Mouse (Mus musculus) cerebellum, postnatal 4 days (tissue): Measurements from ENCODE around the gene Ache.
"Not testable (repeated sequence)": the region's sequence is repeated elsewhere in the genome, so short reads cannot be mapped to it uniquely, and the experiment has no call there.

Experiments
- DNase-seq, 2 experiments: peaks; one replicate each; pipeline ENCODE4 v3.0.0; 2022; ENCODE audit warnings: low spot score in 2 of 2, mixed read lengths in 1 of 2

Gene Ache

GRCm38 (mm10) chr5:137287032-137287952 lies at the start of gene Ache:
Gene Ache (plus strand): TSS chr5:137287519.
- DNase-seq, result peak; percentile 35 to 67

GRCm38 (mm10) chr5:137263897-137264720 lies 23.2 kb upstream of the Ache start:
- no peak for DNase-seq

DNA sequence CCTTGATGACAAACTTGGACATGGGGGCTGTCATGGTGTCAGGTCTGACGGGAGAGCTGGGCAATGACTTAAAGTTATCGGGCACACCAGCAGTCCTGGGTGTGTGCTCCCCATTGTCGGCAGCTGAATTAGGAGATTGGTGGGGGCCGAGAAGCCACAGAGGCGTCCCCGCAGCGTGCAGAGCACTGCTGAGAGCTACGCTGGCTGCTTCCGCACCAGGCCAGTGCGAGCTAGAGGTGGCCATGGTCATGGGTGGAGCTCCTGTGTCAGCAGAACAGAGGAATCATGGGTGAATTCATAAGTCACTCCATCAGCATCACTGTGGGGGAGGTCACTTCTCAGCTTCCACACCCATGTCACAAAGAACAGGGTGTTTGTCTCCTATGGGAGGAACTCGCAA lies 22.5 kb upstream of the Ache start:
- DNase-seq, result no peak

DNA sequence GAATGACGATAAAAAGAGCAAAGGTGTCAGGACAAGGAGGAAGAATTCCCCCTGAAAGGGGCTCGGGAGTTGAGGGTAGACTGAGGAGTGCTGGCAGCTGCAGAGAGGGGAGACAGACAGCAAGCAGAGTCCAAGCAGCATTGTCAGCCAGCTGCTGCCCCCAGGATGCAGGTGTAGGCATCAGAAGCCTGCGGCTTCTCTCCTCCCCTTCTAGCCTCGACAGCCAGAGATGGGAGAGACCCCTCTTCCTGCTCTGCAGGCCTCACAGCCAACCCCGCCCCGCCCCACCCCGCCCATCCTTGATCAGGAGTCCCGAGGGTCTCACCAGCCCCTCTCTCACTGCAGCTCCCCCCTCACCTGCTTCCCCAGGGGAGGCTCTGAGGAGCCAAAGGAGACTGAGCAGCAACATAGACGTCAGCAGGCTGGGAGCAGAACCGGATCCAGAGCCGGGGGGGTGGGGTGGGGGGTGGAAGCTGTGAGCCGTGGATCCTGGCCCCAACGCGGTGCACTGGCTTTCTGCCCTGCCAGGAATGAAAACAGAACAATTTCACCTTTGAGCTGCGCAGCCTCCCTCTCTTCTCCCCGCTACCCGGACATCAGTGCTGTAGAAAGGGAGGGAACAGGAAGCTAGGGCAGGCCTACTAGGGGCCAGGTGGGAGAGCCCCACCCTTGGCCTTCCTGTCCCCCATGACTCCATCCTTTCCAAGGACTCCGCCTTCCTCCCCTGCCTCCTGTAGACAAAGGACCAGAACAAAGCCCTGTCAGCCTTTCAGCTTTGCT lies 19.0 kb upstream of the Ache start:
- no peak for DNase-seq

- DNase-seq, result no peak
Observed at GRCm38 (mm10) chr5:137277360-137278342, 9.7 kb upstream of the Ache start.

- DNase-seq, result not testable (repeated sequence)
Observed at GRCm38 (mm10) chr5:137284411-137284810, 2.9 kb upstream of the Ache start.

DNA sequence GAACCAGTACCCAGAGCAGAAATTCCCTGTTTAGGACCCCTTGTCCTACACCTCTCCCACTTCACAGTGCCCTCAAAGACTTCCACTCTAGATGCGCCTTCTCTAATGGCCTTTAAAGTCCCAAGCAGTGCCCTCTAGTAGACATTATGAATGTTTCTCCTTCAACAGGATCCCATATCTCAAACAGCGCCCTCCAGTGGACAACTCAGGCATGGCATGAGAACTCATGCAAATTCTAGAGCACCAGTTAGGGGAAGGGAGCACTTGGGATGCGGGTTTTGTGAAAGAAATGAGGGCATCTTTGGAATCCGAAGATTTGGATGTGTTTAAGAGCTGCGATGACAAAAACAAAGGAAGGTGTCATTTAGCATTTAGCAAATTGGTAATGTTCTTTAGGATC lies 2.3 kb upstream of the Ache start:
- peak; percentile 39 to 57 for DNase-seq

GRCm38 (mm10) chr5:137285986-137286385 lies 1.3 kb upstream of the Ache start:
- no peak for DNase-seq

GRCm38 (mm10) chr5:137286655-137287031 lies 676 bp upstream of the Ache start:
- peak; percentile 86 to 93 for DNase-seq

- DNase-seq, result peak in 1 of 2 experiments; percentile 36
Observed at GRCm38 (mm10) chr5:137287953-137288743, 829 bp downstream of the Ache start.

GRCm38 (mm10) chr5:137288999-137289470 lies 1.7 kb downstream of the Ache start:
- DNase-seq, result peak; percentile 46 to 72

DNA sequence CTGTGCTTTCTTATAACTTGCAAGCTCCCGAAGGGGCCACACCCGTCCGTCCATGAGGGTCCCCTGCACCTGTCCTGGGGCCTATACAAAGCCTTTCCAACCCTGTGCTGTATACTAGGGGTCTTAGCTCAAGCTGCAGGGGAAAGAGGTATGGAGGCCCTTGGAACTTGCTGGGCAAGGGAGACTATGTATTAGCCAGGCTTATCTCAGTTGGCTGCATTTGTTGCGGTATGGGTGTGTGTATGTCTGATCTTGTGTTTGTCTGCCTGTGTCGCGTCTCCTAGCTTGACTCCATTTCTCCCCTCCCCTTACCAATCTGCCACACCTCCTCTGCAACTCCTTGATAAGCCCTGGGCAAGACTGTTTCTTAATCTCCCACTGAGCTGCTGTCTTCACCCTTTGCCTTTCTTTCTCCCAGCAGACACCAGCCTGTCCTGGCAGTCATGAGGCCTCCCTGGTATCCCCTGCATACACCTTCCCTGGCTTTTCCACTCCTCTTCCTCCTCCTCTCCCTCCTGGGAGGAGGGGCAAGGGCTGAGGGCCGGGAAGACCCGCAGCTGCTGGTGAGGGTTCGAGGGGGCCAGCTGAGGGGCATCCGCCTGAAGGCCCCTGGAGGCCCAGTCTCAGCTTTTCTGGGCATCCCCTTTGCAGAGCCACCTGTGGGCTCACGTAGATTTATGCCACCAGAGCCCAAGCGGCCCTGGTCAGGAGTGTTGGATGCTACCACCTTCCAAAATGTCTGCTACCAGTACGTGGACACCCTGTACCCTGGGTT lies 2.5 kb downstream of the Ache start:
- no peak for DNase-seq

DNA sequence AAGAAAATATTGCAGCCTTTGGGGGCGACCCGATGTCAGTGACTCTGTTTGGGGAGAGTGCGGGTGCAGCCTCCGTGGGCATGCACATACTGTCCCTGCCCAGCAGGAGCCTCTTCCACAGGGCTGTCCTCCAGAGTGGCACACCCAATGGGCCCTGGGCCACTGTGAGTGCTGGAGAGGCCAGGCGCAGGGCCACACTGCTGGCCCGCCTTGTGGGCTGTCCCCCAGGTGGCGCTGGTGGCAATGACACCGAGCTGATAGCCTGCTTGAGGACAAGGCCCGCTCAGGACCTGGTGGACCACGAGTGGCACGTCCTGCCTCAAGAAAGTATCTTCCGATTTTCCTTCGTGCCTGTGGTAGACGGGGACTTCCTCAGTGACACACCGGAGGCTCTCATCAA lies 3.4 kb downstream of the Ache start:
- no peak for DNase-seq

DNA sequence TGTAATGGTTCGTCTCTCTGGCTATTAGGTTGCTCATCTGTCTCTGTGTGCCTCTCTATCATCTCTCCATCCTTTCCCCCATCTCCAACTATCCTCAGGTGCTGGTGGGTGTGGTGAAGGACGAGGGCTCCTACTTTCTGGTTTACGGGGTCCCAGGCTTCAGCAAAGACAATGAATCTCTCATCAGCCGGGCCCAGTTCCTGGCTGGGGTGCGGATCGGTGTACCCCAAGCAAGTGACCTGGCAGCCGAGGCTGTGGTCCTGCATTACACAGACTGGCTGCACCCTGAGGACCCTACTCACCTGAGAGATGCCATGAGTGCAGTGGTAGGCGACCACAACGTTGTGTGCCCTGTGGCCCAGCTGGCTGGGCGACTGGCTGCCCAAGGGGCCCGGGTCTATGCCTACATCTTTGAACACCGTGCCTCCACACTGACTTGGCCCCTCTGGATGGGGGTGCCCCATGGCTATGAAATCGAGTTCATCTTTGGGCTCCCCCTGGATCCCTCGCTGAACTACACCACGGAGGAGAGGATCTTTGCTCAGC lies 4.1 kb downstream of the Ache start:
- DNase-seq, result no peak

- peak in 1 of 2 experiments; percentile 55 for DNase-seq
Observed at GRCm38 (mm10) chr5:137293282-137293681, 6.0 kb downstream of the Ache start.

DNA sequence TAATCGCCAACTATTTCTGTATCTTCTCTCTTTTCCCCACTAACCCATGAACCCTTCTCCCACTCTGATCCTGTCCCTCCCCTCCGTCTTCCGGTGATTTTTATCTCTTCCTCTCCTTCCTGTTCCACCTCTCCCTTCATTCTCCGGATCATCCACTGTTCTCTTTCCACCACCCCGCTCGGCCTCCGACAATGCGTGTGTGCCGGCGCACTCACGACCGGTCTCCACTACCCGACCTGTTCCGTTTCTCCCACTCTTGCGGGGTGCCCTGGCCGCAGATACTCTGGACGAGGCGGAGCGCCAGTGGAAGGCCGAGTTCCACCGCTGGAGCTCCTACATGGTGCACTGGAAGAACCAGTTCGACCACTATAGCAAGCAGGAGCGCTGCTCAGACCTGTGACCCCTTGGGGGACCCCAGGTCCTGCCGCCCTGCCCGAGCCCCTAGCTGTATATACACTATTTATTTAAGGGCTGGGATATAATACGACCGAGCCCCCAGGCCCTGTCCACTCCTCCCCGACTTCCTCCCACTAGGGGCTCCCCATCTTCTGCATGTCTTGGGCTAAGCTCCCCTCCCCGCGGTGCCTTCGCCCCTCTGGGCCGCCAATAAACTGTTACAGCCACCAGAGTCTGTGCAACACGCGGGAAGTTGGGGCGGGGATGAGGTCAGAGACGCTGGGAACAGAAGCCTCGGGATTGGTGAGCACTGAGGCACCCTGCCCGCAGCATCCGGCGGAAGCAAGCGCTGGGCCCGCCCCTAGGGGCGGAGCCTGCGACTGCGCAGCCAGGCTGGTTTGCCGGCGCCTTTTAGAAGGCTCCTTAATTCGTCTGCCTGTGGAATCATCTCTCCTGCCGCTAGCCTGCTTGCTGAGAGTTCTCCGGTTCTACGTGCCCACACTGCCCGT lies 6.8 kb downstream of the Ache start, which contains the start of gene Ufsp1:
TSS of gene Ufsp1 (plus strand) at position 791 of the 905 bp plus-strand sequence.
- peak; percentile 91 to 96 for DNase-seq

- DNase-seq, result no peak
Observed at GRCm38 (mm10) chr5:137294744-137295093, 7.4 kb downstream of the Ache start.
